Mouse (Mus musculus) liver, embryonic 14.5 days (tissue): ENCODE results near the gene Ren1.

Experiments
- CTCF ChIP-seq: IDR thresholded peaks from 2 replicates; pipeline ENCODE4 v1.5.1; 2016; ENCODE audit warnings: antibody characterized with exemption, low read depth, control low read depth
- EP300 ChIP-seq: IDR thresholded peaks from 2 replicates; pipeline ENCODE4 v1.6.1; 2016; ENCODE audit warnings: antibody characterized with exemption, low read depth

GRCm38 (mm10) chr1:133408880-133409516 is 58.7 kb downstream of the Ren1 start:
- TF ChIP-seq CTCF (no peak), EP300 (no peak)
